Mouse (Mus musculus) neural tube, embryonic 15.5 days (tissue): Measurements from ENCODE around the gene Dpp10. TPM values are rescaled to one million over a fixed set of nuclear protein-coding genes. Genes with fewer than 3 reads are reported as not detected.

Source experiments
- ATAC-seq: fragments of 200-750 bp; cut with Nextera tagmentation; 2 replicates; pipeline ENCODE4 v1.8.0; 2017; ENCODE audit warnings: mild to moderate bottlenecking, moderate TSS enrichment, moderate library complexity; ENCODE audit not compliant: low FRiP score
- H3K27ac ChIP-seq: fragments of 300-500 bp; sonication (generic); replicated peaks from 2 replicates; pipeline ENCODE4 v1.5.1; 2015; ENCODE audit warnings: mild to moderate bottlenecking, inconsistent platforms
- H3K27me3 ChIP-seq: fragments of 300-500 bp; sonication (generic); replicated peaks from 2 replicates; pipeline ENCODE4 v1.6.1; 2015; ENCODE audit warnings: inconsistent platforms
- H3K36me3 ChIP-seq: fragments of 300-500 bp; sonication (generic); 2 replicates; pipeline ENCODE4 v1.6.1; 2015; ENCODE audit warnings: inconsistent platforms
- H3K4me1 ChIP-seq: fragments of 300-500 bp; sonication (generic); 2 replicates; pipeline ENCODE4 v1.6.1; 2015; ENCODE audit warnings: inconsistent platforms
- H3K4me2 ChIP-seq: fragments of 300-500 bp; sonication (generic); 2 replicates; pipeline ENCODE4 v1.6.1; 2015; ENCODE audit warnings: inconsistent platforms, mild to moderate bottlenecking, moderate library complexity
- H3K4me3 ChIP-seq: fragments of 300-500 bp; sonication (generic); replicated peaks from 2 replicates; pipeline ENCODE4 v1.5.1; 2015; ENCODE audit warnings: mild to moderate bottlenecking, inconsistent platforms
- H3K9ac ChIP-seq: fragments of 300-500 bp; sonication (generic); replicated peaks from 2 replicates; pipeline ENCODE4 v1.6.1; 2015; ENCODE audit warnings: mild to moderate bottlenecking, inconsistent platforms
- H3K9me3 ChIP-seq: fragments of 300-500 bp; sonication (generic); replicated peaks from 2 replicates; pipeline ENCODE4 v1.6.1; 2016; ENCODE audit warnings: inconsistent platforms
- WGBS: fragments of 180-500 bp; shearing (Covaris S2); methylation state at CpG from one replicate; pipeline ENCODE4 v1.1.7; 2015; ENCODE audit warnings: mixed read lengths; 5-methylcytosine and 5-hydroxymethylcytosine counted together
- polyA plus RNA-seq: library from polyadenylated mRNA; unstranded; fragments of >200 nt; fragmentation: Nextera tagmentation; extraction: Ambion mirVana; gene quantifications from 2 replicates; pipeline ENCODE4 v1.2.1, GENCODE M21; 2015

Gene Dpp10
- polyA plus RNA-seq = 17.9 and 21.6 TPM in 2 replicates

GRCm38 (mm10) chr1:124044925-124045640 lies at the start of gene Dpp10:
TSS of gene Dpp10 (minus strand) at chr1:124045559.
- no peaks in the 10 kb centered on the region for H3K36me3 ChIP-seq

DNA sequence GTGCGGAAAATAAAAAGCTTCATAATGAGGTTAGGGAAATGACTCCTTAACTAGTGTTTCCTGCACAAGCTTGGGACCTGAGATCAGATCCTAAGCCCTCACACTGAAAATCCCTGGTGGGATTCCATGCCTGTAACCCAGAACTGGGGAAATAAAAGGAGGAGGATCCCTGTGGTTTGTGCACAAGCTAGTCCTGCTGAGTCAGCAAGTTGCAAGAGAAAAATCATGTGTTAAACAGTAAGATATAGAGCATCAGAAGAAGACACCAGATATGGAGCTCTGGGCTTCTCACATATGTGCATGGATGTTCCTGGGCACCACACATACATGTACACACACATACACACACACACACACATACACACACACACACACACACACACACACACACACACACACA lies 3.2 kb upstream of the Dpp10 start:
- 88% methylated on average over 1 of the region's 1 CpGs for WGBS
- H3K27me3 ChIP-seq = 0 out of 2 replicates have a peak, but pooled peaks cover 4% of the 10 kb centered on the region
- no peak for ATAC-seq

More at GRCm38 (mm10) chr1:124044925-124045640, at the start of gene Dpp10:
- under 1% methylated on average over 28 of the region's 38 CpGs for WGBS
- Histone ChIP-seq H3K9ac (peak within 1 kb of the TSS; percentile 72), H3K4me2 (peak within 1 kb of the TSS; percentile 76), H3K27ac (peak within 1 kb of the TSS; percentile 89), H3K9me3 (no peaks in the 10 kb centered on the region), H3K4me3 (peak within 1 kb of the TSS; percentile 65), H3K27me3 (0 out of 2 replicates have a peak, but pooled peaks cover 4% of the 10 kb centered on the region), H3K4me1 (peaks cover 27% of the 10 kb centered on the region)
- ATAC-seq = peak; percentile 73

GRCm38 (mm10) chr1:124045761-124046300 lies 472 bp upstream of the Dpp10 start:
- peak; percentile 92 for ATAC-seq
- H3K9ac ChIP-seq = peak overlapping the region; percentile 72

More for the DNA sequence above, 3.2 kb upstream of the Dpp10 start:
- no peak overlapping the region for H3K9ac ChIP-seq
- H3K4me1 ChIP-seq = peaks cover 25% of the 10 kb centered on the region
- H3K9me3 ChIP-seq = no peaks in the 10 kb centered on the region
- no peak overlapping the region for H3K27ac ChIP-seq
- no peak overlapping the region for H3K4me2 ChIP-seq
- H3K36me3 ChIP-seq = no peaks in the 10 kb centered on the region
- no peak overlapping the region for H3K4me3 ChIP-seq

GRCm38 (mm10) chr1:124044161-124044560 lies 1.2 kb downstream of the Dpp10 start:
- no peak for ATAC-seq

More at GRCm38 (mm10) chr1:124045761-124046300, 472 bp upstream of the Dpp10 start:
- Histone ChIP-seq H3K9me3 (no peaks in the 10 kb centered on the region), H3K27me3 (0 out of 2 replicates have a peak, but pooled peaks cover 4% of the 10 kb centered on the region), H3K4me1 (peaks cover 27% of the 10 kb centered on the region), H3K4me2 (peak overlapping the region; percentile 76), H3K27ac (peak overlapping the region; percentile 89), H3K4me3 (peak overlapping the region; percentile 65), H3K36me3 (no peaks in the 10 kb centered on the region)
- under 1% methylated on average over 41 of the region's 44 CpGs for WGBS

DNA sequence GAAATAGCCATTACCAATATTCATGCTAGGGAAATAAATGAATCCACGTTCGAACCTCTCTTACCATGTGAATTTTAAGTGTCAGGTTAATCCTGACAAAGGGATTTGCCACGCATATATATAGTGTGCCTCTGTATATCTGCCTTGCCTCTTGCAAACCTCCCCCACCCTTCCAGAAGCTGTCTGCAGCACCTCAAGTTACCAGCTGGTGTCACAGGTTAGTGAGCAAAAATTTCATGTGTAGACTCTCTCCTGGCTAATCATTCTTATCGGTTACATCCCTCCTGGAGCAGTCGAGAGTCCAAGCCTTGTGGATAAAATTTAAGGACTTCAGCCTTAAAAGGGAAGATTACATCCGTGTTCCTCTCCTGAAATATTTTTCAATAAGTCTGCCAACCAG lies 1.9 kb downstream of the Dpp10 start:
- Histone ChIP-seq H3K36me3 (no peaks in the 10 kb centered on the region), H3K4me3 (peak overlapping the region; percentile 65), H3K4me2 (peak overlapping the region; percentile 76), H3K9ac (peak overlapping the region; percentile 72), H3K27ac (peak overlapping the region; percentile 89; the same call in 1 of the 2 replicates), H3K9me3 (no peaks in the 10 kb centered on the region), H3K27me3 (0 out of 2 replicates have a peak, but pooled peaks cover 4% of the 10 kb centered on the region), H3K4me1 (peaks cover 23% of the 10 kb centered on the region)
- WGBS = 53% methylated on average over 6 of the region's 6 CpGs
- no peak for ATAC-seq

More at GRCm38 (mm10) chr1:124044161-124044560, 1.2 kb downstream of the Dpp10 start:
- Histone ChIP-seq H3K36me3 (no peaks in the 10 kb centered on the region), H3K4me2 (peak overlapping the region; percentile 76), H3K4me1 (peaks cover 23% of the 10 kb centered on the region), H3K9ac (peak overlapping the region; percentile 72), H3K27ac (peak overlapping the region; percentile 89), H3K27me3 (0 out of 2 replicates have a peak, but pooled peaks cover 4% of the 10 kb centered on the region), H3K4me3 (peak overlapping the region; percentile 65), H3K9me3 (no peaks in the 10 kb centered on the region)
- 15% methylated on average over 12 of the region's 12 CpGs for WGBS

GRCm38 (mm10) chr1:124041559-124041958 lies 3.8 kb downstream of the Dpp10 start:
- no peak for ATAC-seq
- 0 out of 2 replicates have a peak, but pooled peaks cover 1% of the 10 kb centered on the region for H3K27me3 ChIP-seq
- peaks cover 23% of the 10 kb centered on the region for H3K4me1 ChIP-seq
- no peak overlapping the region for H3K9ac ChIP-seq
- WGBS = 3% methylated on average over 3 of the region's 3 CpGs
- H3K36me3 ChIP-seq = no peaks in the 10 kb centered on the region
- H3K27ac ChIP-seq = no peak overlapping the region
- H3K9me3 ChIP-seq = no peaks in the 10 kb centered on the region
- H3K4me3 ChIP-seq = no peak overlapping the region
- H3K4me2 ChIP-seq = peak overlapping the region; percentile 76; the same call in 1 of the 2 replicates

- H3K9me3 ChIP-seq = no peaks in the 10 kb centered on the region
- H3K4me3 ChIP-seq = no peak overlapping the region
- no peak overlapping the region for H3K27ac ChIP-seq
- 69% methylated on average over 4 of the region's 4 CpGs for WGBS
- no peaks in the 10 kb centered on the region for H3K27me3 ChIP-seq
- H3K9ac ChIP-seq = no peak overlapping the region
- H3K4me2 ChIP-seq = no peak overlapping the region
- H3K36me3 ChIP-seq = no peaks in the 10 kb centered on the region
- no peaks in the 10 kb centered on the region for H3K4me1 ChIP-seq
- no peak for ATAC-seq
Observed at GRCm38 (mm10) chr1:124035306-124035990, 9.9 kb downstream of the Dpp10 start.

GRCm38 (mm10) chr1:124032677-124033076 lies 12.7 kb downstream of the Dpp10 start:
- no peak for ATAC-seq
- Histone ChIP-seq H3K27ac (no peak overlapping the region), H3K9ac (no peak overlapping the region), H3K4me3 (no peak overlapping the region), H3K27me3 (no peaks in the 10 kb centered on the region), H3K4me1 (no peaks in the 10 kb centered on the region), H3K9me3 (no peaks in the 10 kb centered on the region), H3K4me2 (no peak overlapping the region), H3K36me3 (no peaks in the 10 kb centered on the region)
- 64% methylated on average over 6 of the region's 6 CpGs for WGBS

GRCm38 (mm10) chr1:124031968-124032367 lies 13.4 kb downstream of the Dpp10 start:
- Histone ChIP-seq H3K9me3 (no peaks in the 10 kb centered on the region), H3K27ac (no peak overlapping the region), H3K4me3 (no peak overlapping the region), H3K27me3 (no peaks in the 10 kb centered on the region), H3K36me3 (no peaks in the 10 kb centered on the region), H3K4me1 (no peaks in the 10 kb centered on the region), H3K9ac (no peak overlapping the region), H3K4me2 (no peak overlapping the region)
- WGBS = 87% methylated on average over 2 of the region's 2 CpGs
- ATAC-seq = no peak

DNA sequence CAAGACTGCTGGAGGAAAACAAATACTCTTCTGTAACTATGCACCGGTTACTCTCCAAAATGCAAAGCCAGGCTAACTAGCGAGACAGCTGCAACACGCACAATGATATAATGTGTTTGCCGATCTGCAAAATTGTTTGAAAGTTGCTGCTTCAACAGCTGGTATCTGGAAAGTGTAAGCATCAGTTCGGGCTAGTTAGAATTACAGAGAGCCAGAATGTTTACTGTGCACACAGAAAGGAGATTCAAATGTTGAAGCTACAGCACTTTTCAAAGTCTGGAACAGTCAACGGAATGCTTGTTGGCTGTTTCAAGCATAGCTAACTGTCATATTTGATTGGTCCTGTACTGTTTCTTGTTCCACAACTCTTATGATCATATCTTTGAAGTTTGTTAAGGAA lies 42.6 kb downstream of the Dpp10 start:
- H3K27ac ChIP-seq = no peak overlapping the region
- no peaks in the 10 kb centered on the region for H3K27me3 ChIP-seq
- no peaks in the 10 kb centered on the region for H3K9me3 ChIP-seq
- 64% methylated on average over 6 of the region's 6 CpGs for WGBS
- no peak overlapping the region for H3K4me3 ChIP-seq
- no peak overlapping the region for H3K9ac ChIP-seq
- H3K4me1 ChIP-seq = no peaks in the 10 kb centered on the region
- no peak overlapping the region for H3K4me2 ChIP-seq
- no peak for ATAC-seq
- H3K36me3 ChIP-seq = no peaks in the 10 kb centered on the region

DNA sequence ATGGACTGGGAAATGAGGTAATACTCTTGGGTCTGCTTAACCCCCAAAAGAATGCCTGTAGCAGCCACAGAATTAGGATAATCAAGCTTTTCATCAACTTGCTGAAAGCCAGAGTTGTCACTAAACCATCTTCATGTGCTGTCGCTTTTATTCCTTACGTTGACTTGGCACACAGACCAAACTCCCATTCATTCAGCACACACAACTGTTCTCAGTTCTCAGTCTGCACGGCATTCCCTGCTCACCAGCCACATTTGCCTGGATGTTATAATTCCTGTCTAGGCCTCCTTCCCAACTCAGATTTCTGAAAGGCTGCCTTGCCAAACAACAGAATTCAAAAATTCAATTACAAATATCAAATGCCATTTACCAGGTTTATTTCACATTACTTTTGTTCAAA lies 49.6 kb downstream of the Dpp10 start:
- no peak for ATAC-seq
- H3K36me3 ChIP-seq = no peaks in the 10 kb centered on the region
- no peak overlapping the region for H3K4me3 ChIP-seq
- H3K27me3 ChIP-seq = no peaks in the 10 kb centered on the region
- no peak overlapping the region for H3K9ac ChIP-seq
- no peak overlapping the region for H3K4me2 ChIP-seq
- no peaks in the 10 kb centered on the region for H3K9me3 ChIP-seq
- 53% methylated on average over 3 of the region's 3 CpGs for WGBS
- no peak overlapping the region for H3K27ac ChIP-seq
- no peaks in the 10 kb centered on the region for H3K4me1 ChIP-seq
